Mouse (Mus musculus) midbrain, embryonic 15.5 days (tissue): ENCODE results near the gene Immp2l. TPM values are rescaled to one million over a fixed set of nuclear protein-coding genes. Genes with fewer than 3 reads are reported as not detected.
"Not testable (repeated sequence)": the region's sequence is repeated elsewhere in the genome, so short reads cannot be mapped to it uniquely, and the experiment has no call there.

Experiments used
- ATAC-seq: fragments of 200-750 bp; cut with Nextera tagmentation; replicated peaks from 2 replicates; pipeline ENCODE4 v1.8.0; 2017; ENCODE audit warnings: moderate TSS enrichment
- H3K27ac ChIP-seq: fragments of 300-500 bp; sonication (generic); 2 replicates; pipeline ENCODE4 v1.5.1; 2015; ENCODE audit warnings: mild to moderate bottlenecking, inconsistent platforms
- H3K27me3 ChIP-seq: fragments of 300-500 bp; sonication (generic); replicated peaks from 2 replicates; pipeline ENCODE4 v1.6.1; 2015; ENCODE audit warnings: inconsistent platforms
- H3K36me3 ChIP-seq: fragments of 300-500 bp; sonication (generic); replicated peaks from 2 replicates; pipeline ENCODE4 v1.6.1; 2015; ENCODE audit warnings: inconsistent platforms
- H3K4me1 ChIP-seq: fragments of 300-500 bp; sonication (generic); 2 replicates; pipeline ENCODE4 v1.6.1; 2015; ENCODE audit warnings: inconsistent platforms
- H3K4me2 ChIP-seq: fragments of 300-500 bp; sonication (generic); 2 replicates; pipeline ENCODE4 v1.6.1; 2015; ENCODE audit warnings: inconsistent platforms, mild to moderate bottlenecking, moderate library complexity
- H3K4me3 ChIP-seq: fragments of 300-500 bp; sonication (generic); 2 replicates; pipeline ENCODE4 v1.5.1; 2015; ENCODE audit warnings: mild to moderate bottlenecking, inconsistent platforms
- H3K9ac ChIP-seq: fragments of 300-500 bp; sonication (generic); 2 replicates; pipeline ENCODE4 v1.6.1; 2015; ENCODE audit warnings: mild to moderate bottlenecking, inconsistent platforms
- H3K9me3 ChIP-seq: fragments of 300-500 bp; sonication (generic); 2 replicates; pipeline ENCODE4 v1.6.1; 2016; ENCODE audit warnings: inconsistent platforms
- WGBS: fragments of 180-500 bp; shearing (Covaris S2); methylation state at CpG from one replicate; pipeline ENCODE4 v1.1.7; 2015; ENCODE audit warnings: mixed read lengths; 5-methylcytosine and 5-hydroxymethylcytosine counted together
- polyA plus RNA-seq: library from polyadenylated mRNA; unstranded; fragments of >200 nt; fragmentation: Nextera tagmentation; extraction: Ambion mirVana; gene quantifications from 2 replicates; pipeline ENCODE4 v1.2.1, GENCODE M21; 2015

Gene Immp2l
- polyA plus RNA-seq, 1 experiment from 2014 or later: 6.2 TPM

DNA sequence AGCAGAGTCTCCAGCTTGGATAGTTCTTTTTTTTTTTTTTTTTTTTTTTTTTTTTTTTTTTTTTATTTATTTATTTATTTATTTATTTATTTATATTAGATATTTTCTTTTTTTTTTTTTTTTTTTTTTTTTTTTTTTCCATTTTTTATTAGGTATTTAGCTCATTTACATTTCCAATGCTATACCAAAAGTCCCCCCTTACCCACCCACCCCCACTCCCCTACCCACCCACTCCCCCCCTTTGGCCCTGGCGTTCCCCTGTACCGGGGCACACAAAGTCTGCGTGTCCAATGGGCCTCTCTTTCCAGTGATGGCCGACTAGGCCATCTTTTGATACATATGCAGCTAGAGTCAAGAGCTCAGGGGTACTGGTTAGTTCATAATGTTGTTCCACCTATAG, 753.9 kb downstream of the Immp2l start:
- not testable (repeated sequence) for H3K4me1 ChIP-seq, H3K27ac ChIP-seq, H3K9ac ChIP-seq, H3K4me3 ChIP-seq, H3K27me3 ChIP-seq, H3K4me2 ChIP-seq, H3K36me3 ChIP-seq, ATAC-seq, H3K9me3 ChIP-seq
- WGBS: no CpG with 5 or more reads among the region's 4 CpGs

DNA sequence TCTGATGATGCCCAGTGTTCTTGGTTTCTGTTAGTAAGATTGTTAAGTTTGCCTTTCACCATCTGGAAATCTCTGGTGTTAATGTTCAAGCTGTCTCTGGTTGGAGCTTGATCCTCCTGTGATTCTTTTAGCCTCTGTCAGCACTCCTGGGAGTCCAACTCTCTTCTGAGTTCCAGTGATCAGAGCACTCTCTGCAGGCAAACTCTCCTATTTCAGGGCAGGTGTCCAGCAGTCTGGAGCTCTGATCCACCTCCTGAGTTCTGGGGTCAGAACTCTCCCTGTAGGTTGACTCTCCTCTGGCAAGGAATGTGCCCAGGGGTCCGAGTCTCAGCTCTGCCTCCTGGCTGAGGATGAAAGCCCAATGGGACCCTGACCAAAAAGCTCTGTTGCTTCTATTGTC, 769.8 kb downstream of the Immp2l start:
- not testable (repeated sequence) for H3K27me3 ChIP-seq, H3K36me3 ChIP-seq, H3K4me2 ChIP-seq, H3K9ac ChIP-seq, H3K9me3 ChIP-seq, ATAC-seq, H3K27ac ChIP-seq, H3K4me1 ChIP-seq, H3K4me3 ChIP-seq
- 79% methylated on average over 1 of the region's 1 CpGs for WGBS

DNA sequence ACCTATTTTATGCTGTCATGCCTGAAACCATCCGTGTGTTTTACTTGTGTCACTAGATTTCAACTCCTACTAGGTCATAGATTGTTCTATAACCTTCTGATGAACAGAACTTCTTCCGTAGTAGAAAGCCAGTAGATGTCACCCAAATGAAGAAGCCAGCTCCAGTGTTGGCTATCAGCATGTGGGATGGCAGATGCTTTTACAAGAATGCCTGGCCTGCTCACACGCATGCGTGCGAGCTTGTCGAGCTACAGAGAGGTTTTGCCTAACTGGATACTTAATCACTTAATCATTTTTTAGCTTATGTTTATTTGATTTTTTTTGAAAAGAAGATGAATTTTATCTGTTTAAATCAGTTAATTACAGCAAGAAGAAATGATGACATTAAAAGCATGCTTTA, 805.6 kb downstream of the Immp2l start:
- Histone ChIP-seq H3K4me2 (no peak overlapping the region), H3K27me3 (no peaks in the 10 kb centered on the region), H3K4me1 (no peaks in the 10 kb centered on the region), H3K9ac (no peak overlapping the region), H3K36me3 (no peaks in the 10 kb centered on the region), H3K27ac (no peak overlapping the region), H3K9me3 (no peaks in the 10 kb centered on the region), H3K4me3 (no peak overlapping the region)
- 80% methylated on average over 6 of the region's 6 CpGs for whole genome bisulfite sequencing
- no peak for ATAC-seq

DNA sequence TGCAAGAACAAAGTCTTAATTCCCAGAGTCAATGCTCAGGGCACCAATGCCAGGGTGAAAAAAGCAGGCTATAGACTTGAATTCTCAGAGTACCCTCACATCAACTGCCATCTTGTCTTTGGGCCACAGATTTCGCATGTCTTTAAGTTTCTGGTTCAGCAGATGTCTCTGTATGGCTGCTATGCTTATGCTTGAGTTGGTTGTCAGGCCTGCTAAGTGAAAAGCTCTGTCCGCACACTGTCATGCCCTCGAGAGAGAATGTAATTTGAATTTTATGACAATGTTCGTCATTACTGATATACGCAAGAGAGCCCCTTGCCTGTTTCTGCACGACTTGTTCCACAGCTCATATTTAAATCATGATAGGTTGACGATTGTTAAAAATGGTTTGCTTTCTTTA, 807.8 kb downstream of the Immp2l start:
- H3K9ac ChIP-seq: no peak overlapping the region
- no peak overlapping the region for H3K27ac ChIP-seq
- H3K4me2 ChIP-seq: no peak overlapping the region
- H3K36me3 ChIP-seq: no peaks in the 10 kb centered on the region
- 64% methylated on average over 7 of the region's 7 CpGs for WGBS
- H3K4me3 ChIP-seq: no peak overlapping the region
- no peak for ATAC-seq
- no peaks in the 10 kb centered on the region for H3K9me3 ChIP-seq
- no peaks in the 10 kb centered on the region for H3K27me3 ChIP-seq
- no peaks in the 10 kb centered on the region for H3K4me1 ChIP-seq

DNA sequence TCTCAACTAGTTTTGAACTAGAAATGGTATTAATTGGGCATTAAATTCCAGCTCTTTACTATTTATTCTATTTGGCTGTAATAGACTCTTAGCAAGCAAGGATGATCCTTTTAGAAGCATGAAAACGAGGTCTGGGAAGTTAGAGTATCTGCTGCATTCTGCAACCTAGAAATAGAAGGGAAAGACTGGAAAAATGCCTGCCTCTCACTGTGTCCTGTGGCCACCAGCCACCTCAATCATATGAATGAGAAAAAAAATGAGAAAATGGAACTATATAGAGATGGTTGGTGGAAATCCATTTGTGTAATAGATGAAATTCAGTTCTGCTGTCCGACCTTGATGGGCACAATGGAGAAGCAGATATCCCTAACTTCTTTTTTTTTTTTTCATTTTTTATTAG, 810.8 kb downstream of the Immp2l start:
- Histone ChIP-seq H3K4me1 (no peaks in the 10 kb centered on the region), H3K27ac (no peak overlapping the region), H3K4me2 (no peak overlapping the region), H3K9me3 (no peaks in the 10 kb centered on the region), H3K9ac (no peak overlapping the region), H3K36me3 (no peaks in the 10 kb centered on the region), H3K4me3 (no peak overlapping the region), H3K27me3 (no peaks in the 10 kb centered on the region)
- ATAC-seq: no peak
- WGBS: 81% methylated on average over 2 of the region's 2 CpGs

DNA sequence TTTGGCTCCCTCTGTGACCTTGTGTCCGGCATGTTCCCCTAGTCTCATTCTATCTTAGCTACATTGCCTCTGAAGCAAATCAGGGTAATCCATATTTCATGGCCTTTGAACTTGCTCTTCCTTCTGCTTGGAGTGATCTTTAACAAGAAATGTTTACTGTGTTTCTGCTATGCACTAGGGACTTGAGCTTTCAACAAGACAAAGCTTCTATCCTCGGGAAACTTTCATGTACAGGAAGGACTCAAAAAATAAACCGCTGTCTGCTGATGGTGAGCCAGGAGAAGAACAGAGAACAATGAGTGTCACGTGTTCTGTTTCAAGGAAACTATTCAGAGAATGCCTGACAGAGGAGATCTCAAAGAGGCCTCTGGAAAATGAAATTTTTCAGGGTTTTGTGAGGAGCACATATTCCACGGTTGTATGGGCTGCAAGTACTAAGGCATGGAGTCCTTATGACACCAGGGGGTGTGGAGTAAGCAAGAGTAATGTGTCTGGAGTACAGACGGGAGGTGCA, 814.5 kb downstream of the Immp2l start:
- H3K9ac ChIP-seq: no peak overlapping the region
- no peak for ATAC-seq
- no peak overlapping the region for H3K27ac ChIP-seq
- H3K9me3 ChIP-seq: no peaks in the 10 kb centered on the region
- H3K27me3 ChIP-seq: no peaks in the 10 kb centered on the region
- peaks cover 7% of the 10 kb centered on the region; the same call in 1 of the 2 replicates for H3K4me1 ChIP-seq
- H3K36me3 ChIP-seq: no peaks in the 10 kb centered on the region
- 76% methylated on average over 6 of the region's 6 CpGs for whole genome bisulfite sequencing
- H3K4me2 ChIP-seq: no peak overlapping the region
- no peak overlapping the region for H3K4me3 ChIP-seq

DNA sequence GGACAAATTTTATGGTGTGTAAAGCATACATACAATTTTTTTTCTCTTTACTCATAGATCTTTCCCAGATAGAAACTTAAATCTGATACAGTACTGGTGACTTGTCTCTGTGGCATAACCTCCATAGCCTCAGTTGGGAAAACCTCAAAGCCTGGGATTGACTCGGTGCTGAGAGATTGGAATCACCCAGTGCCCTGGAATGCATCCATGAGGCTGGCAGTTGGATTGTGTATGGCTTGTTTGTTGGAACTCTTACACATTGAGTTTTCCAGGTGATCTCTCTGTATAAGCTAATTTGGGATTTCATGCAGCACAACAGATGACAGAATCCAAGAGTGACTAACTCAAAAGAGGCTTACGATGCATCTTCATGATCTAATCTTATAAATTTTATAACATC, 815.4 kb downstream of the Immp2l start:
- no peak overlapping the region for H3K27ac ChIP-seq
- H3K9ac ChIP-seq: no peak overlapping the region
- no peak overlapping the region for H3K4me2 ChIP-seq
- 88% methylated on average over 2 of the region's 2 CpGs for WGBS
- no peaks in the 10 kb centered on the region for H3K9me3 ChIP-seq
- H3K4me3 ChIP-seq: no peak overlapping the region
- ATAC-seq: no peak
- peaks cover 7% of the 10 kb centered on the region; the same call in 1 of the 2 replicates for H3K4me1 ChIP-seq
- no peaks in the 10 kb centered on the region for H3K36me3 ChIP-seq
- no peaks in the 10 kb centered on the region for H3K27me3 ChIP-seq

DNA sequence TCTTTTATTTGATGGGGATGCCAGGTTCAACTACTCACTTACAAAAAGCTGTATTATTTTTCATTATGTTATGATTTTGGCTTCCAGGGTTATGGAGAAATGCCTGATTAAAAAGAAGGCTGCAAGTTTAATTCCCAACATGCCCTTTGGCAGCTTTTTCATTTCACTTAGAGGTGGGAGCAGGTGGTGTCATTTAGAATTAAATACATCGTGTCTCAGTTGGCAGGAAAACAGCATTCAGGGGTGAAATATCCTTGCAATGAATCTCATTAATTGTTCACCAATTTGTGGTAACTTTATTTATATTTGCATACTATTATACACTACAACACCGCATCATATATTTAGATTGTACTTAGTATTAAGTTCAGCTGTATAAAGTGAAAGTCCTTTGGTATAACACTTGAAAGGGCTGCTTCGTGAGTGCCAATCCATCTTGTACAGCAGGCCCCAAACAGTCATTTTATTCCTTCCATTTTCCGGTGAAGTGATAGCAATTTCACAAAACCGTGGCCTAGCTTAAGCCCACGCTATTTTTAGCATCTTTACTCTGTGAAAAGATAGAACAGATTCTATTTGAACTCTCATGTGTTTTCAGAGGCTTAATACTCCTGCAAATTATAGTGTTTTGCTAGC, 818.9 kb downstream of the Immp2l start:
- no peaks in the 10 kb centered on the region for H3K27me3 ChIP-seq
- no peaks in the 10 kb centered on the region for H3K9me3 ChIP-seq
- ATAC-seq: no peak; the same call in 1 of the 2 replicates
- no peak overlapping the region for H3K9ac ChIP-seq
- no peak overlapping the region for H3K4me2 ChIP-seq
- no peak overlapping the region for H3K4me3 ChIP-seq
- no peaks in the 10 kb centered on the region for H3K36me3 ChIP-seq
- 43% methylated on average over 6 of the region's 6 CpGs for WGBS
- H3K27ac ChIP-seq: no peak overlapping the region
- peaks cover 7% of the 10 kb centered on the region; the same call in 1 of the 2 replicates for H3K4me1 ChIP-seq

DNA sequence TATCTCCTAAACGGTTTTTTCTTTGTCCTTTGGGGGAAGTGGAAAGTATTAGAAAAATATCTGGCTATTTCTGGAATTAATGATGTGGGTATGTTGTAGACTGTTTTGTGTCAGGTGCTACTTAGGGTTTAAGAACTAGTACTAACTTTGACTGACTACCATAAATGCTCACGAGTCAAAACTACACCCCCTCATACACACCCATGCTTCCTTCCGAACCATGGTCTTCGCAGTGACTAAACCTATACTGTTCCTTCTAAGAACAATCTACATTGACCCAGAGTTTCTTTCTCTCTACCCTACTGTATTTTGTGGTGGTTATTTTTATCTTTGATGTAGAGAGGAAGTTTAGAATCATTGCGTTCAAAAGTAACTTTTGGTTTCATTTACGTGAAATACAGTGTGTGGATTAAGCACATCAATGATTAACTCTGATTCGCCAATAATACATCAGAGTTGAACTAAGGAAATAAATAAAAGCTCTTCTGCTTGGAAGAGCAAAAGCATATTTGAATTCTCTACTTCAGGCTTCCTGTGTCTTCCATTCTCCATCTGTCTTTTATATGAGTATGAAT, 828.1 kb downstream of the Immp2l start:
- no peak overlapping the region for H3K4me2 ChIP-seq
- H3K9me3 ChIP-seq: no peaks in the 10 kb centered on the region
- no peaks in the 10 kb centered on the region for H3K27me3 ChIP-seq
- no peaks in the 10 kb centered on the region for H3K36me3 ChIP-seq
- no peak overlapping the region for H3K9ac ChIP-seq
- H3K27ac ChIP-seq: no peak overlapping the region
- no peak overlapping the region for H3K4me3 ChIP-seq
- ATAC-seq: no peak
- H3K4me1 ChIP-seq: no peaks in the 10 kb centered on the region
- WGBS: 90% methylated on average over 7 of the region's 7 CpGs

DNA sequence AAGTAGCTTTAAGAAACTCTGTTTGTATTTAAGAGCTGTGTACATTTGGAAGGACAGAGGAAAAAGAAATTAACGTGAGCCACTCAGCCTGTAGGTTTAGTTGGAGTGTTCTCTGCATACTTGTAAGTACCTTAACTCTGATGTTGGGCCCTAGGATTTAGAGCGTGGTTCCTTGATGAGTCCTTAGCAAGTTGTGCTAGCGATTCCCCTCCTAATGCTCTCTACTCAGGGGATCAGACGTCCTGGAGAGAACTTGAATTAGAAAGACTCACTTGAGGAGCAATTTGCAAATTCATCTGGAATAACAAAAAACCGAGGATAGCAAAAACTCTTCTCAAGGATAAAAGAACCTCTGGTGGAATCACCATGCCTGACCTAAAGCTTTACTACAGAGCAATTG, 835.8 kb downstream of the Immp2l start:
- not testable (repeated sequence) for H3K36me3 ChIP-seq, H3K27me3 ChIP-seq, H3K4me2 ChIP-seq, H3K4me3 ChIP-seq, H3K9ac ChIP-seq, H3K9me3 ChIP-seq, ATAC-seq, H3K27ac ChIP-seq, H3K4me1 ChIP-seq
- 39% methylated on average over 5 of the region's 5 CpGs for WGBS

DNA sequence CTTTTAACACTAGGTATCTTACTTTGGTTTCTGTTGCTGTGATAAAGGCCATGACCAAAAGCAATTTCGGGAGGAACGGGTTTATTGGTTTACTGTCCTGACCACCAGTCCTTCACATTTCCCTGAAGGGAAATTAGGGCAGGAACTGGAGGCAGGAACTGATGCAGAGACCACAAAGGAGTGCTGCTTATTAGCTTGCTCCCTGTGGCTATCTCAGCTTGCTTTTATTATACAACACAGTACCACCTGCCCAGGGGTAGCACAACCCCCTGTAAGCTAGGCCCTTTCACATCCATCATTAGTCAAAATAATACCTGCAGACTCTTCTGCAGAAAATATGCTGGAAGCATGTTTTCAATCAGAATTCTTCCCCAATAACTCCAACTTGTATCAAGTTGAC, 844.4 kb downstream of the Immp2l start:
- H3K9me3 ChIP-seq: peaks cover 6% of the 10 kb centered on the region; the same call in 1 of the 2 replicates

DNA sequence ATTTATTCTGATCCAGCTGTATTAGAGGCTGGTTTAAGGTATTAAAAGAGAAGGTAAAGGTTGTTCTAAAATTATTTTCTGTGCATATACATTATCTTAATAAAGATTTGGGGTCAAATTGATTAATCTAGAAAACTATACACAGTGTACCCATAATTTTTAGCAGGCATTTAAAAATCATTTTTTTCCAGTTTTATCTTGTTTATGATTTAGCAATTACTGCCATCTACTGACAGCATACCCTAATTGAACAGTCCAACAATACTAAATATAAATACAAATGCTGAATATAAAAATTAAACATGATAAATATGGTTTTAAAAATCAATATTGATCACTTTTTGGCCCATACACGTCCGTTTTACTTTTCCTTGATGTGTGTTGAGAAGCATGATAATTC, 850.1 kb downstream of the Immp2l start:
- Histone ChIP-seq H3K27ac (no peak overlapping the region), H3K9ac (no peak overlapping the region), H3K4me2 (no peak overlapping the region), H3K4me1 (no peaks in the 10 kb centered on the region), H3K36me3 (no peaks in the 10 kb centered on the region), H3K9me3 (no peaks in the 10 kb centered on the region), H3K4me3 (no peak overlapping the region), H3K27me3 (no peaks in the 10 kb centered on the region)
- 86% methylated on average over 2 of the region's 2 CpGs for WGBS
- ATAC-seq: no peak

More for the DNA sequence above, 844.4 kb downstream of the Immp2l start:
- ATAC-seq: no peak
- Histone ChIP-seq H3K9ac (no peak overlapping the region), H3K27ac (no peak overlapping the region), H3K4me3 (no peak overlapping the region), H3K27me3 (no peaks in the 10 kb centered on the region), H3K4me1 (no peaks in the 10 kb centered on the region), H3K36me3 (no peaks in the 10 kb centered on the region), H3K4me2 (no peak overlapping the region)
- WGBS: 91% methylated on average over 2 of the region's 2 CpGs
